Mouse (Mus musculus): ENCODE data around the gene Stx5a. TPM values are rescaled to one million over a fixed set of nuclear protein-coding genes. Genes with fewer than 3 reads are reported as not detected.
A peak's percentile ranks its signal among the peaks of the same experiment; 100 is the strongest.

Stx5a gene
- polyA plus RNA-seq, 1 experiment from 2014 or later = 122 TPM

GRCm38 (mm10) chr19:8705026-8705708 lies 36.0 kb upstream of the Stx5a start:
- WGBS = 76% methylated on average over 6 of the region's 6 CpGs
- ATAC-seq (ENCODE audit: insufficient read depth) (no peak), DNase-seq (no peak)
- Histone ChIP-seq H3K9ac (no peak overlapping the region), H3K27me3 (ENCODE audit: insufficient read depth, low read length) (no peaks in the 10 kb centered on the region), H3K4me2 (no peak overlapping the region), H3K36me3 (ENCODE audit: insufficient read depth) (peaks cover 40% of the 10 kb centered on the region), H3K9me3 (ENCODE audit: low read depth, low read length) (no peaks in the 10 kb centered on the region), H3K4me3 (ENCODE audit: low read depth, low read length) (no peak overlapping the region), H3K4me1 (ENCODE audit: insufficient read depth) (no peaks in the 10 kb centered on the region), H3K27ac (ENCODE audit: low read depth) (no peak overlapping the region)
- TF ChIP-seq CTCF (IDR thresholded peaks at IDR 0.05; ENCODE audit: low read depth) = no peak

GRCm38 (mm10) chr19:8706132-8706667 lies 35.0 kb upstream of the Stx5a start:
- peak; percentile 29; the same call in 1 of the 2 replicates for ATAC-seq (ENCODE audit: insufficient read depth)
- Histone ChIP-seq H3K9ac (no peak overlapping the region), H3K36me3 (ENCODE audit: insufficient read depth) (peaks cover 50% of the 10 kb centered on the region), H3K4me1 (ENCODE audit: insufficient read depth) (no peaks in the 10 kb centered on the region; the same call in 1 of the 2 replicates), H3K4me2 (no peak overlapping the region), H3K9me3 (ENCODE audit: low read depth, low read length) (no peaks in the 10 kb centered on the region), H3K4me3 (ENCODE audit: low read depth, low read length) (no peak overlapping the region), H3K27ac (ENCODE audit: low read depth) (no peak overlapping the region), H3K27me3 (ENCODE audit: insufficient read depth, low read length) (no peaks in the 10 kb centered on the region)
- 76% methylated on average over 7 of the region's 7 CpGs for WGBS
- DNase-seq = no peak
- no peak for TF ChIP-seq CTCF (IDR thresholded peaks at IDR 0.05; ENCODE audit: low read depth)

- ATAC-seq (ENCODE audit: insufficient read depth) = no peak
Measured at GRCm38 (mm10) chr19:8706930-8707329, 34.3 kb upstream of the Stx5a start.

GRCm38 (mm10) chr19:8708954-8709353 lies 32.3 kb upstream of the Stx5a start:
- Histone ChIP-seq H3K27me3 (ENCODE audit: insufficient read depth, low read length) (no peaks in the 10 kb centered on the region), H3K27ac (ENCODE audit: low read depth) (no peak overlapping the region), H3K9ac (no peak overlapping the region), H3K36me3 (ENCODE audit: insufficient read depth) (peaks cover 66% of the 10 kb centered on the region), H3K4me2 (no peak overlapping the region), H3K9me3 (ENCODE audit: low read depth, low read length) (no peaks in the 10 kb centered on the region), H3K4me1 (ENCODE audit: insufficient read depth) (peaks cover 11% of the 10 kb centered on the region), H3K4me3 (ENCODE audit: low read depth, low read length) (no peak overlapping the region)
- DNase-seq (no peak), ATAC-seq (ENCODE audit: insufficient read depth) (no peak)
- TF ChIP-seq CTCF (IDR thresholded peaks at IDR 0.05; ENCODE audit: low read depth) = no peak
- WGBS = 86% methylated on average over 8 of the region's 8 CpGs

More at GRCm38 (mm10) chr19:8706930-8707329, 34.3 kb upstream of the Stx5a start:
- Histone ChIP-seq H3K36me3 (ENCODE audit: insufficient read depth) (peaks cover 58% of the 10 kb centered on the region), H3K4me2 (no peak overlapping the region), H3K27me3 (ENCODE audit: insufficient read depth, low read length) (no peaks in the 10 kb centered on the region), H3K4me3 (ENCODE audit: low read depth, low read length) (no peak overlapping the region), H3K9ac (no peak overlapping the region), H3K27ac (ENCODE audit: low read depth) (no peak overlapping the region), H3K9me3 (ENCODE audit: low read depth, low read length) (no peaks in the 10 kb centered on the region), H3K4me1 (ENCODE audit: insufficient read depth) (peaks cover 7% of the 10 kb centered on the region)
- 92% methylated on average over 7 of the region's 7 CpGs for WGBS
- TF ChIP-seq CTCF (IDR thresholded peaks at IDR 0.05; ENCODE audit: low read depth) = no peak
- DNase-seq = no peak

- WGBS = 90% methylated on average over 2 of the region's 2 CpGs
- peaks cover 66% of the 10 kb centered on the region for H3K36me3 ChIP-seq (ENCODE audit: insufficient read depth)
- TF ChIP-seq CTCF (IDR thresholded peaks at IDR 0.05; ENCODE audit: low read depth) = no peak
- ATAC-seq (ENCODE audit: insufficient read depth) (no peak), DNase-seq (peak; percentile 56)
- H3K9ac ChIP-seq = no peak overlapping the region
- no peaks in the 10 kb centered on the region for H3K27me3 ChIP-seq (ENCODE audit: insufficient read depth, low read length)
- H3K4me1 ChIP-seq (ENCODE audit: insufficient read depth) = peaks cover 11% of the 10 kb centered on the region
- no peaks in the 10 kb centered on the region for H3K9me3 ChIP-seq (ENCODE audit: low read depth, low read length)
- H3K27ac ChIP-seq (ENCODE audit: low read depth) = no peak overlapping the region
- H3K4me2 ChIP-seq = peak overlapping the region; percentile 82; the same call in 1 of the 2 replicates
- no peak overlapping the region for H3K4me3 ChIP-seq (ENCODE audit: low read depth, low read length)
Measured at GRCm38 (mm10) chr19:8710057-8710456, 31.2 kb upstream of the Stx5a start.

GRCm38 (mm10) chr19:8711506-8711905 lies 29.7 kb upstream of the Stx5a start:
- H3K4me3 ChIP-seq (ENCODE audit: low read depth, low read length) = peak overlapping the region; percentile 90
- H3K4me2 ChIP-seq = peak overlapping the region; percentile 82
- no peak for TF ChIP-seq CTCF (IDR thresholded peaks at IDR 0.05; ENCODE audit: low read depth)
- peaks cover 63% of the 10 kb centered on the region for H3K36me3 ChIP-seq (ENCODE audit: insufficient read depth)
- no peaks in the 10 kb centered on the region for H3K27me3 ChIP-seq (ENCODE audit: insufficient read depth, low read length)
- peak overlapping the region; percentile 95; the same call in 1 of the 2 replicates for H3K27ac ChIP-seq (ENCODE audit: low read depth)
- ATAC-seq (ENCODE audit: insufficient read depth) = no peak
- H3K9ac ChIP-seq = peak overlapping the region; percentile 94
- 66% methylated on average over 4 of the region's 4 CpGs for WGBS
- peak; percentile 30 for DNase-seq
- no peaks in the 10 kb centered on the region for H3K9me3 ChIP-seq (ENCODE audit: low read depth, low read length)
- peaks cover 11% of the 10 kb centered on the region for H3K4me1 ChIP-seq (ENCODE audit: insufficient read depth)

All from lung, embryonic 14.5 days (tissue).